10 mouse cellular contexts compared by ENCODE assay signal in the genomic region with DNA sequence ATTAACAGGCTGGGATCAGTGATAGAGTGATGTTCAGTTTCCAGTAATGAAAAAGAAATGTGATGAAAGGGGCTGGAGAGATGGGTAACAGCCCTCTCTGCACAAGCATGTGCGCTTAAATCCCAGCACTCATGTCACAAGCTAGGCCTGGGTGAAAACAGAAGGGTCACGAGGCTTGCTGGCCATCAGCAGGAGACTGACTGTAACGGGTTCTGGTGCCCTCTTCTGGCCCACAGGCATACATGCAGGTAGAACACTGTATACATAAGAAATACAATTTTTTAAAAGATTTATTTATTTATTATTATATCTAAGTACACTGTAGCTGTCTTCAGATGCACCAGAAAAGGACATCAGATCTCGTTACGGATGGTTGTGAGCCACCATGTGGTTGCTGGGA. TPM values are rescaled to one million over a fixed set of nuclear protein-coding genes. Genes with fewer than 3 reads are reported as not detected.
A peak's percentile ranks its signal among the peaks of the same experiment; 100 is the strongest.
DNase-seq lines count a peak whose midpoint lies in the region; ATAC-seq and TF ChIP-seq lines count a peak whose summit lies in the region.
"Had no signal": no experiment of that assay in that cellular context is flagged by ENCODE, and none has a peak within 500 bp of the region (broad histone marks: within the 10 kb centered on the region; RNA-seq: fewer than 3 reads in every experiment).

No protein-coding gene starts in this region.

- peak; percentile 50 for TF ChIP-seq CTCF in liver, adult 2 months (IDR thresholded peaks at IDR 0.05; ENCODE audit: low read depth, low read length)
- TF ChIP-seq CTCF in embryonic fibroblast, embryonic 13.5 days (IDR thresholded peaks at IDR 0.05; ENCODE audit: borderline replicate concordance, insufficient read depth, low read length) = peak; percentile 39; the same call in 1 of the 2 replicates

- H3K79me2 ChIP-seq in liver, adult 2 months (ENCODE audit: control insufficient read depth, insufficient read depth, low read length) = no peaks in the 10 kb centered on the region

- no peak for TF ChIP-seq POLR2A in liver, adult 2 months (IDR thresholded peaks at IDR 0.05; ENCODE audit: extremely low read depth, insufficient read depth, low read length)
- no peak for TF ChIP-seq POLR2A in embryonic fibroblast, embryonic 13.5 days (IDR thresholded peaks at IDR 0.05; ENCODE audit: low read depth, low read length)

- H3K4me2 ChIP-seq in forebrain, embryonic 11.5 days (ENCODE audit: low read depth, low read length, severe bottlenecking) = no peak overlapping the region
- no peak overlapping the region for H3K4me2 ChIP-seq in forebrain, embryonic 12.5 days

- no peaks in the 10 kb centered on the region for H3K9me3 ChIP-seq in forebrain, embryonic 11.5 days (ENCODE audit: control insufficient read depth, low read length)
- H3K9me3 ChIP-seq in forebrain, embryonic 12.5 days = no peaks in the 10 kb centered on the region

- peak; percentile 46 for DNase-seq in forebrain, embryonic 11.5 days (ENCODE audit: low spot score)
- DNase-seq in liver, adult 2 months (ENCODE audit: extremely low read depth, low read depth, low spot score) = peak; percentile 16
- DNase-seq in liver (no peak), ES-CJ7 (ENCODE audit: low read depth, low spot score) (peak; percentile 51)
- no peak for DNase-seq in gastrocnemius, postnatal 10 days
- DNase-seq in layer of hippocampus, postnatal 10 days (ENCODE audit: low spot score in 2 of 2) = no peak

- ATAC-seq in forebrain, embryonic 11.5 days (replicated peaks; ENCODE audit: low FRiP score) = no peak
- no peak for ATAC-seq in forebrain, embryonic 12.5 days (ENCODE audit: low FRiP score)

- H3K27me3 ChIP-seq in forebrain, embryonic 11.5 days (ENCODE audit: control insufficient read depth, insufficient read depth, low read length) = peaks cover 2% of the 10 kb centered on the region; the same call in 1 of the 2 replicates
- peaks cover 31% of the 10 kb centered on the region for H3K27me3 ChIP-seq in forebrain, embryonic 12.5 days
- H3K27me3 ChIP-seq in liver, adult 2 months (ENCODE audit: control insufficient read depth, insufficient read depth, low read length) = no peaks in the 10 kb centered on the region

- H3K4me3 ChIP-seq in forebrain, embryonic 11.5 days (ENCODE audit: low read depth, low read length) = no peak overlapping the region
- H3K4me3 ChIP-seq in forebrain, embryonic 12.5 days (replicated peaks) = no peak overlapping the region
- H3K4me3 ChIP-seq in liver, adult 2 months (ENCODE audit: insufficient read depth, low read depth, low read length) = no peak overlapping the region
- H3K4me3 ChIP-seq in embryonic fibroblast, embryonic 13.5 days (ENCODE audit: insufficient read depth, low read length) = no peak overlapping the region

- H3K9ac ChIP-seq in forebrain, embryonic 11.5 days (ENCODE audit: low read length) = no peak overlapping the region
- H3K9ac ChIP-seq in forebrain, embryonic 12.5 days = no peak overlapping the region
- no peak overlapping the region for H3K9ac ChIP-seq in liver, adult 2 months (ENCODE audit: low read depth, low read length)

- no peaks in the 10 kb centered on the region for H3K4me1 ChIP-seq in forebrain, embryonic 11.5 days (replicated peaks; ENCODE audit: control insufficient read depth, insufficient read depth, low read length)
- no peaks in the 10 kb centered on the region for H3K4me1 ChIP-seq in forebrain, embryonic 12.5 days
- H3K4me1 ChIP-seq in liver, adult 2 months (ENCODE audit: control insufficient read depth, insufficient read depth, low read length) = no peaks in the 10 kb centered on the region
- H3K4me1 ChIP-seq in embryonic fibroblast, embryonic 13.5 days (ENCODE audit: control insufficient read depth, insufficient read depth, low read length) = no peaks in the 10 kb centered on the region

- 66% methylated on average over 5 of the region's 5 CpGs for WGBS in forebrain, embryonic 11.5 days
- WGBS in forebrain, embryonic 12.5 days = 63% methylated on average over 5 of the region's 5 CpGs
- WGBS in liver, adult 2 months = 80% methylated on average over 5 of the region's 5 CpGs

- H3K36me3 ChIP-seq in forebrain, embryonic 11.5 days (ENCODE audit: control insufficient read depth, insufficient read depth, low read length) = no peaks in the 10 kb centered on the region
- H3K36me3 ChIP-seq in forebrain, embryonic 12.5 days (replicated peaks) = no peaks in the 10 kb centered on the region
- no peaks in the 10 kb centered on the region for H3K36me3 ChIP-seq in liver, adult 2 months (ENCODE audit: control insufficient read depth, insufficient read depth, low read length)

- H3K27ac ChIP-seq in forebrain, embryonic 11.5 days (ENCODE audit: low read depth, low read length) = no peak overlapping the region
- no peak overlapping the region for H3K27ac ChIP-seq in forebrain, embryonic 12.5 days
- no peak overlapping the region for H3K27ac ChIP-seq in liver, adult 2 months (replicated peaks; ENCODE audit: insufficient read depth, low read depth, low read length)
- H3K27ac ChIP-seq in embryonic fibroblast, embryonic 13.5 days (ENCODE audit: insufficient read depth, low read length) = no peak overlapping the region

RNA-seq across cellular contexts. Expression of gene Chic1, which starts 18.0 kb away (rescaled TPM):
- 6.1 and 7.4 TPM in 2 replicates for polyA plus RNA-seq in forebrain, embryonic 11.5 days (2014; fragmentation: Nextera tagmentation; extraction: Ambion mirVana)
- 8.1 TPM in 2 replicates for polyA plus RNA-seq in forebrain, embryonic 12.5 days (2016; fragmentation: Nextera tagmentation; extraction: Ambion mirVana)
- 4.6 and 6.3 TPM in 2 replicates for total RNA-seq in liver, adult 2 months (2014; rRNA removed)
- polyA plus RNA-seq in liver, adult 2 months (2012; rRNA removed) = 0.70 and 0.97 TPM in 2 replicates
- polyA plus RNA-seq in embryonic fibroblast, embryonic 13.5 days (2011; ENCODE audit: insufficient read length, low read depth, missing spikeins) = 3.7 and 3.8 TPM in 2 replicates
- total RNA-seq in gastrocnemius, postnatal 10 days (2021) = 1 to 10 TPM in 1 of 2 experiments, under 1 TPM in 1; 0.89 to 1.1 TPM
- 1 to 10 TPM; 9.5 to 9.8 TPM for total RNA-seq in layer of hippocampus, postnatal 10 days (2021)

RNA-seq across cellular contexts. Expression of gene Tsx, which starts 40.0 kb away (rescaled TPM):
- 0.35 and 0.40 TPM in 2 replicates for polyA plus RNA-seq in forebrain, embryonic 11.5 days (2014; fragmentation: Nextera tagmentation; extraction: Ambion mirVana)
- polyA plus RNA-seq in forebrain, embryonic 12.5 days (2016; fragmentation: Nextera tagmentation; extraction: Ambion mirVana) = 0.49 TPM in 1 of 2 replicates, not detected in the other
- total RNA-seq in liver, adult 2 months (2014; rRNA removed) = not detected in 2 replicates
- 0.11 TPM in 1 of 2 replicates, not detected in the other for polyA plus RNA-seq in liver, adult 2 months (2012; rRNA removed)
- polyA plus RNA-seq in embryonic fibroblast, embryonic 13.5 days (2011; ENCODE audit: insufficient read length, low read depth, missing spikeins) = not detected in 2 replicates
- not detected for total RNA-seq in gastrocnemius, postnatal 10 days (2021)
- total RNA-seq in layer of hippocampus, postnatal 10 days (2021) = under 1 TPM in 1 of 2 experiments, not detected in 1; 0.46 TPM
- total RNA-seq: heart, postnatal 36 days had no signal

RNA-seq across cellular contexts. Expression of gene Gm26992, which starts 47.6 kb away (rescaled TPM):
- not detected in 2 replicates for polyA plus RNA-seq in forebrain, embryonic 11.5 days (2014; fragmentation: Nextera tagmentation; extraction: Ambion mirVana)
- not detected in 2 replicates for polyA plus RNA-seq in forebrain, embryonic 12.5 days (2016; fragmentation: Nextera tagmentation; extraction: Ambion mirVana)
- not detected in 2 replicates for total RNA-seq in liver, adult 2 months (2014; rRNA removed)
- not detected in 2 replicates for polyA plus RNA-seq in liver, adult 2 months (2012; rRNA removed)
- polyA plus RNA-seq in embryonic fibroblast, embryonic 13.5 days (2011; ENCODE audit: insufficient read length, low read depth, missing spikeins) = not detected in 2 replicates
- not detected for total RNA-seq in gastrocnemius, postnatal 10 days (2021)
- not detected for total RNA-seq in layer of hippocampus, postnatal 10 days (2021)
- total RNA-seq: heart, postnatal 36 days had no signal
- polyA plus RNA-seq: limb, embryonic 14.5 days had no signal

RNA-seq across cellular contexts. Expression of gene Cdx4, which starts 53.1 kb away (rescaled TPM):
- polyA plus RNA-seq in forebrain, embryonic 11.5 days (2014; fragmentation: Nextera tagmentation; extraction: Ambion mirVana) = not detected in 2 replicates
- polyA plus RNA-seq in forebrain, embryonic 12.5 days (2016; fragmentation: Nextera tagmentation; extraction: Ambion mirVana) = not detected in 2 replicates
- total RNA-seq in liver, adult 2 months (2014; rRNA removed) = 0.09 and 0.27 TPM in 2 replicates
- 0.05 and 0.25 TPM in 2 replicates for polyA plus RNA-seq in liver, adult 2 months (2012; rRNA removed)
- polyA plus RNA-seq in embryonic fibroblast, embryonic 13.5 days (2011; ENCODE audit: insufficient read length, low read depth, missing spikeins) = not detected in 2 replicates
- total RNA-seq in gastrocnemius, postnatal 10 days (2021) = not detected
- not detected for total RNA-seq in layer of hippocampus, postnatal 10 days (2021)
- total RNA-seq: heart, postnatal 36 days had no signal
- polyA plus RNA-seq: limb, embryonic 14.5 days had no signal

Comparison
In these comparisons a context has a peak if more than half of its experiments do, and no peak if none do; other contexts are left out.
1. DNase-seq: peak in forebrain, embryonic 11.5 days (single experiment), liver, adult 2 months (single experiment) and ES-CJ7 (single experiment); none in liver (single experiment), gastrocnemius, postnatal 10 days (single experiment) and layer of hippocampus, postnatal 10 days (0 of 2).